Mouse (Mus musculus): Measurements from ENCODE around the gene Golim4.

GRCm38 (mm10) chr3:75948003-75948402, 8.7 kb downstream of the Golim4 start:
- no peak for TF ChIP-seq CTCF (IDR thresholded peaks at IDR 0.05; ENCODE audit: low read depth)
- no peak for TF ChIP-seq EP300 (optimal IDR thresholded peaks at IDR 0.05)

Measured in stomach, postnatal 0 days (tissue).